Mouse (Mus musculus) mature B cell (primary cell): Measurements from ENCODE around the gene Wdfy1.

Experiments used
- in situ Hi-C: fragments of 300-500 bp; cut with MboI; formaldehyde crosslinking; loops from 2 replicates; pipeline ENCODE4 v1.14.3; 2019

Gene Wdfy1

DNA sequence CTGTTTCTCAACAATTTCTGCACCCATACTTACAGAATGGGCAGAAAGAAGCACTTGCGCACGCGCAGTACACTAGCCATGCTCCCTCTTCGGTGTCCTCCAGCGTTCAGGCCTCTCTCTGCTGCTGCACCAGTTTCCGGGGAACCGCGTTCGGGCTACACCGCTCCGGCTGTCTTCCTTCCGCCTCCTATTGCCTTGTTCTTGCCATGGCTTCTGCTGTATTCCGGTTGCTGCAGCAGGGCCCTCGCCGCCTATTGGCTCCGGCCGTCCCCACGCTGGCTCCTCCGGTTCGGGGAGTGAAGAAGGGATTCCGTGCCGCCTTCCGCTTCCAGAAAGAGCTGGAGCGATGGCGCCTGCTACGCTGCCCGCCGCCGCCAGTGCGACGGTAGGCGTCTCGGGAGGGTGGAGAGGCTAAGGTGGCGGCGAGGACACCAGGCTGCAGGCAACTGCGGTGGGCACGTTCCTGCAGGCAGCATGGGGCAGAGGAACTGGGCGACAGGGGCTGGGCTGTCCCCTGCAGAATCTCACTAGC, at the start of gene Wdfy1, which contains the start of gene Mrpl44:
Gene Wdfy1, minus strand, starts transcription at position 217 of the 532 bp plus-strand sequence.
Gene Mrpl44, plus strand, starts transcription at position 92 of the 532 bp plus-strand sequence.
- in situ Hi-C loops = no loop called here

DNA sequence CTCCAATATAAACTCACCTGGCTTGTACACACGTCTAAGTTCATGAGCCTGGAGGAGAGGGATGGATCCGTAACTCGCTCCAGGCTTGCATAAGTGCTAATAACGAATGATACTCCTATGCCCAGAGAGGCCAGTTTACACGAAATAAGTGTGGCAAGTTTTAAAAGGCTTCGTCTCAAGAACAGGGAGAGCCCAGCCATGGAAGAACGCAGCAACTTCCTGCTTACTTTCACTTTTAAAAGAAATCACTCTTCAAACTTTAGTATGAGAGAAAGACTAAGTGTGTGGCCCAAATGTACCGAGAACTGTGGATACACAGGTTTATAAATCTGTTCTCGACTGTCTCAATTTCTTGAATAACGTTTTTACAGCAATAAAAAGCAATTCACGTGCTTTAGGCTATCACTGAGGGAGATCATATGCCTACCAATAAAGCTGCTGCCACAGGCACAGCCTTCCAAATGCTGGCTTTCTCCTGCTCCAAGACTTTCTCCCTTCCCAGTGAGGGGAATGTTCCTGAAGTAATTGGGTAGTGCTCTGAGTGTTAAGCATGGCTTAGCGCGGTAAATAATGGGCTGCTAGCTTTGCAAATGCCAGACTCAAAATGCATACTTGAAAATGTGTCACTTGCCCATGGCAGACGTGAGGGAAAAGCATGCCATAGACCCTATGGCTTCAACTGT, 48.1 kb upstream of the Wdfy1 start:
- in situ Hi-C loops = no loop called here

DNA sequence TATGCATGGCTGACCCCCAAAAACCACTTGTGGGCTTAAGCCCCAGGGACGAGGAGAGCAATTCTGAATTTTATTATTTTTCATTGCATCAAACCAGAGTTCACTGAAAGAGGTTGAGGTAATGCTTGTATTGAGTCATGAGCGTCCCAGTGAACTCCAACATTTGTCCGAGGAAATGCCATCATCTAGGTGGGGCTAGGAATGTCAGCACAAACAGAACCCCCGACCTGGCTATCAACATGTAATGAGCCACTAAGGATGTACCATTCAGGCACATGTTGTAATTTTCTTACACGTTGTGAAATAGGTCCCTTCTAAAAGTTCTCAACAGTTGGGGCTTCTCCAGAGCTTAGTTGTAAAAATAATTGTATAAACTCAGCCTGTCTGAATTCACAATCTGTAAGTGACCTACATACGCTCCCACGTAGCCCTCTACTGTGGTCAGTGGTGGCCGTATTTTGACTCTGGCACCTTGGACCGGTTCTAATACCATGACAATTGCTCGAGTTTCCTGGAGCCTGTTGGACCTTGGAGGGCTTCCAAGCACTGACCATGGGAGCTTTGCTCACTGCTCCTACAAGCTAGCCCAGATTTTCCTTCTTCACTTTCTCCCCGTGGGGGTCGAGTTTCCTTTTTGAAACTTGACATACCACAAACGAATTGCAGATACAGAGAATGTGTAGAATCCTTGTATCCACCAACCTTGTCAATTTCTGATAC, 47.0 kb upstream of the Wdfy1 start:
- in situ Hi-C loops = no loop called here

DNA sequence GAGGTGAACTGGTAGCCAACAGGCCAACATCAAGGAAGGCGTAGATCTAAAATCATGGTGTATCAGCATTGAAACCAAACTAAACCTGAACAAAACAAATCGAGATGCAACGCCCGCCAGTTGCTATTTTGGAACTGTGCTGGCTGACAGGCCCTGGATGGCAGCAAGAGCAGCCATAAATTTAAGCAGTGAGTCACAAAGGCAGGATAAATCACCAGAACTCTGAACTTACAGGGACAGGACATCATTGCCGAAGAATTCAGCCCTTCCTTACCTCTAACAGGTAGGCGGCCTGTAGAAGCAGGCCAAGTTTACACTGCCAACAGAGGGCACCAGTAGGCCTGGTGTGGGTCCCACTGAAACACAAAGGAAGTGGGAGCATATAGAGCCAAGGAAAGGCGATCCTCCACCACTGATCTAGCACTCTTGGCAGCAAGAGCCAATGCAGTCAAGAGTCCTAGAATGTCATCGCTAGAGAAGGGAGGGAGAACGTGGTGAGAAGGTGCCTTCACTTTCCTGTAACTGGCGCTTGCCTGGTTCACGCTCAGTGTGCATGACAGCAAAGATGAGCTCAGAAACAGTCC, 43.4 kb upstream of the Wdfy1 start:
- in situ Hi-C loops = no loop called here

DNA sequence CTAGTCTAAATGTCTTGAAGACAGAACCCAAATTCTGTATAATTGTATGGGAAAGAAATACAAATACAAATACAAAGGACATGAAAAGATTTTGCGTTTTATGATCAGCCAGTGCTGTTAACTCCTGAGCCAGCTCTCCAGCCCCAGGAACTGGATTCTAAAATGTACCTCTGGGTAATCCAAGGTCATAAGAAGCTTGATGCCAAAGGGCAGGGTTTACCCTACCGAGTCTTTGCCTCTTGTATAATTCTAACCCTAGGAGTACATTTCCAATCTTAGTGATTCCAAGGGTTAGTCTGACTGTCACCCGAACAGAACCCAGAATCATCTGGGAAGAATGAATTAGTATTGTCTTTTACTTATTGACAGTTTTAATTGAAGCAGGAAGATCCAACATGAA, 39.5 kb upstream of the Wdfy1 start:
- in situ Hi-C loops = no loop called here

DNA sequence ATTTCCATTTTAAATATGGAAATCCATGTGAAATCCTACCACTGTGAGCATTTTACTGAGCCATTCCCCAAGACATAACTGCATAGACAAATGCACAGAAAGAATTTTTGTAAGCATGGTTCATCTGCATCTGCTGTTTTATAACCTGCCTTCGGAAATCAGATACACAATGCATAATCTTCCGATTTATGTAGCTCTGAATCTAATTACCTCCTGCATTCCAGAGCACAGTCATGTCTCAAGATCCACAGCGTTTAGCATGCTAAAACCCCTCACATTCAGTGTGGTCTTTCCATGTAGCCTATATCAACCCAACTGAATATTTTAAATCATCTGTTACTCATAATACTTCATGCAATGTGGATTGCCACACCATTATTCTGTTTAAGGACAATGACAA, 33.5 kb upstream of the Wdfy1 start:
- in situ Hi-C loops = no loop called here

DNA sequence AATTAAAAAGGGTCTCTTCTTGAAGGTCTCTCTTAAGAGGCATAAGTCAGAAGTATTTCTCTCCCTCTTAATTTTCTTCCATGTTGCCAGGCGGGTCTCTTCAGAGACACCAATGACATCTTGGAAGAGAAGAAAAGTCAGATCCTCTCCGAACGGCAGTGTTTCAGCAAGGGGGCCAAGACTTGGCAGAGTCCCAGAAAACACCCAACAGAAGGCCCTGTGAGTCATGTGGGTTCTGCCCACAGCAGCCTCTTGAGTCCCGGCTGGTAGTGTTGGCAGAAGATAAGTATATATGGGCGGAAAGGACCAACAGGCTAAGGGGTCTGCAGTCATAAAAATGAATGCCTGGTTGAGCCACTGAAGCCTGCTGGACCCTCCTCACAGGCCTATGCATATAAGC, 30.9 kb upstream of the Wdfy1 start:
- in situ Hi-C loops = no loop called here

DNA sequence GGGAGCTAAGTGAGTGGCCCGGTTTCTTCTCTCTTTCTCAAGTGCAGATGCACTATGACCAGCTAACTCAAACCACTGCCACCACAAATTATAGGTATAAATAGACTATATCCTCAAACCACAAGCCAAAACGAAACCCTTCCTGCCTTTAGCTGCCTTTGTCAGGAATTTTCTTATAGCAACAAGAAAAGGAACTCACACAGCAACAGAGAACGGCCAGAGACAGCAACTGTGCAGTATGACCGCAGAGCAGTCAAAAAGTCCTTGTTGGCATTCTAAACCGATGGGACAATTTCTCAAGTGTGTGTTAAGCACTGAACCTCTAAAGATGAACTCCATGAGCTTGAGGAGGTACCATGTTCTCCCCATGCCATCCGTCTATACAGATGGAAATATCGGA, 27.7 kb upstream of the Wdfy1 start:
- in situ Hi-C loops = no loop called here

DNA sequence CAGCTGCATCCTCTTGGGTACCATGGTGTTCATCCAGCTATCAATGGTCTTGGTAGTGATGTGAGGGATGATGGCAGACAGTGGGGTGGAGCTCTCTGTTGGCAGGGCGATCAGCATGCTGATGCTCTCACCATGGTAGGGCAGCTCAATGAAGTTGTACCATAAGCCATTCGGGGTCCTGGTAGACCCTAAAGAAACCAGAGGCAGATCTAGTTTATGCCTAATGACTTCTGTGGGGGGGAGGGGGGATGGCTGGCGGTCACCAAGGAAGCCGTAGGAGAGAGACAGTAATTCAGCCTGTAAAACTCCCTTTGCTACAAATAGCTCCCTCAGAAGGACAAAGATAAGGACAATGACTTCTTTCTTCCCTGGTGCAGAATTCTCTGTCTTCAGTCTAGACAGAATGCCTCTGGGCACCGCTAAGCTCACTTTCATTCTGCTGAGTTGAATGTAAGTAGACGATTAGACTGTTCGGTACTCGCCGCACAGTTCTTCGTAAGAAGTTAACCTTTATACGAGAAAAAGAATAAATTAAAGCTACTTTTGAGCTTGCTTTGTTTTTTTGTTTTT, 27.0 kb upstream of the Wdfy1 start:
- in situ Hi-C loops = no loop called here

DNA sequence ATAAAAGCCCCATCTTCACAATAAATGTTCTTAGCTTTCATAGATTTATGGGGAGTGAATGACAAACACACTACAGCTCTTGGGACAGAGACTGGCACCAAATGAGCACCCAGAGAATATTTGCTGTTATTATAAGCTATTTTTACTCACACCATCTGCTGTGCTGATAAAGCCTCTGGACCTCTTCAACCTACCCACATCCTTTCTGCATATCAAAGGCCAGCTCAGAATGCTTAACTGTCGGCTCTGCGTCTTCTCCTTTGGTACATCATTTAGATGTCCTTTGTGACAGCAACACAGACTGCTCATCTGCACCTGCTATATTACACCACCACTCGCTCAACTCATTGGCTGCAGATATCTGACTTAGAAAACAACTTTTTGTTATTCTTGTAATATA, 21.1 kb upstream of the Wdfy1 start:
- in situ Hi-C loops = no loop called here

DNA sequence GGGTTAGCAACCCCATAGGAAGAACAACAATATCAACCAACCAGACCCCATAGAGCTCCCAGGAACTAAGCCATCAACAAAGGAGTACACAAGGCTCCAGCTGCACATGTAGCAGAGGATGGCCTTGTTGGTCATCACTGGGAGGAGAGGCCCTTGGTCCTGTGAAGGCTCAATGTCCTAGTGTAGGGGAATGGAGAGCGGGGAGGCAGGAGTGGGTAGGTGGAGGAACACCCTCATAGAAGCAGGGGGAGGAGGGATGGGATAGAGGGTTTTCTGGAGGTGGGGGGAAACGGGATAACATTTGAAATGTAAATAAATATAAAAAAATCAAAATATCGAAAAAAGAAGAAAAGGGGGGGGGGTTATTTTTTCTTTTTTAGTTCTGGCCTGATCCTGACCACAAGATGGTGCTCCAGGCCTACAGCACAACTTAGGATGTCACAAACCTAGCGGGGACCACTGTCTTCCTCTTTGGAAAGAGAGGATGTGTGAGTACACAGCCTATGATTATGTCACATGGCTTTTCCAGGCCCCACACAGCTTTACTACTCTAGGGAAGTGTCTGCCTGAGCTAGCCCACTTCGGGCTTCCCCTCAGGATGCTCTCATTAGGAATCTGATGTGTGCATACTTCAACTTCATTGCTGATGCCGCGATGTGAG, 10.5 kb upstream of the Wdfy1 start:
- in situ Hi-C loops = no loop called here

DNA sequence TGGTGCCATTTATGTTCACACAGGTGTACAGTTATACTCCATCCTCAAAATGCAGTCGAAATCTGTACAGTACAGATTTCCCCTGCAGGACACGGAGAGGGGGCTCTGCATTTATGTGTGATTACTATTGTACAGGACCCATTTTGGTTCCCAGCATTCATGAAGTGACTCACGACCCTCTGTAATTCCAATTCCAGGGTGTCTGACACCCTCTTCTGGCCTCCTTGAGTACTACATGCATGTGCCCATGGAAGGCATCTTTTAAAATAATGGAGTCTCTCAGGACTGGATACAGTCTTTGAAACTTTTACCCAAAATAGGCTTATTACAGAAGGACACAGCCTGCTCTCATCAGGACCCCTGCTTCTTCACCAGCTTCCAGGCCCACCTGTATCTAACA, 6.5 kb upstream of the Wdfy1 start:
- in situ Hi-C loops = no loop called here

DNA sequence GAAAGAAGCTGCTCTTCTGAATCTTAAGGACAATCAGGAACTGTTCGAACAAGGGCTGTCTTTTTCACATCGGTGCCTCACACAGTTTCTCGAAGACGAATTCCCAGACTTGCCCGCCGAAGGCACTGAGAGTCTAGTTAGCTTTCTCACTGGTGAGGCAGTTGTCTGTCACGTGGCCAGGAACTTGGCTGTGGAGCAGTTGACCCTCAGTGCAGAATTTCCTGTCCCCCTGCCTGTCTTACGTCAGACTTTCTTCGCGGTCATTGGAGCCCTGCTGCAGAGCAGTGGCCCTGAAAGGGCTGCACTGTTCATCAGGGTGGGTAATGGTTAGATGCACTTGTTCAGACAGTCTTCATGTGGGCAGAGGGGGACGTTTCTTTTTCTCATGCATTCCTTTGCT, 2.1 kb upstream of the Wdfy1 start:
- in situ Hi-C loops = no loop called here

DNA sequence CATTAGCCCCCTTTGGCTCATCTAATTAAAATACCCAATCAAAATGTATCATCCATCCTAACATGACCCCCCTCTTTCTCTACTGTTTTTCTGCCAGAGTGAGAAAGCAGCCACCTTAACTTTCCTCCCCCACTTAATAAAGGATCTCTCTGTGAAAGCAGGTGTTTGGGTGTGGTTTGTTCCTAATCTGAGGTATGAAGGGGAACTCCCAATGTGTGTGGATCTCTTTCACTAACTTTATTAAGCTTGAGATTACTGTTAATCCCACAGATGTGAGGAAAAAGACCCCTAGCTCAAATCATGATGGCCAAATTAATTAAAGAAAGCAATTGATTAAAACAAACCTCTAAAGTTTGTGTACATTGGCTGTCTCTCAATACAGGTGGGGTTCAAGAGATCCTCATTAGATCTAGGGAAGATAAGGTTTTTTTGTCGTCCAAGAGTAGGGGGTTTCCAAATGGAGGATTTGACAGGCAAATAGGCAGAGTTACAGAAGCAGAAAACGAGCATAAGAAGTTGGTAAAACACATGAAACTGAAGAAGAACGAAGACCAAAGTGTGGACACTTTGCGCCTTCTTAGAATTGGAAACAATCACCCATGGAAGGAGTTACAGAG, 1.7 kb downstream of the Wdfy1 start:
- in situ Hi-C loops = no loop called here

DNA sequence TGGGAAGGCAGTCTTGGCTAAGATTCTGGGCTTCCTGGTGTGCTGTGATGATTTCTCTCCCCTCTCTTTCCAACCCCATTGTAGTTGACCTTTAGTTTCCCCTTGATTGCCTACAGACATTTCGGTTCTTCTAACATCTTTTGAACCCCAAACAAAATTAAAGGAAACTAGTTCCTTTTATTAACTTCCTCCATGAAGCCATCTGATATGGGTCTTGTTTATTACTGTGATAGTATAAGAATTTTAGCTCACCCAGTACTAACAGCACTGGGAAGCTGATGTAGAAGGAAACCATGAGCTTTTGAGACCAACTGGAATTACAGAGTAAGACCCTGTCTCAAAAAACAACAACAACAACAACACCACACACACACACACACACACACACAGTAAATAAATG, 7.7 kb downstream of the Wdfy1 start:
- in situ Hi-C loops = no loop called here

DNA sequence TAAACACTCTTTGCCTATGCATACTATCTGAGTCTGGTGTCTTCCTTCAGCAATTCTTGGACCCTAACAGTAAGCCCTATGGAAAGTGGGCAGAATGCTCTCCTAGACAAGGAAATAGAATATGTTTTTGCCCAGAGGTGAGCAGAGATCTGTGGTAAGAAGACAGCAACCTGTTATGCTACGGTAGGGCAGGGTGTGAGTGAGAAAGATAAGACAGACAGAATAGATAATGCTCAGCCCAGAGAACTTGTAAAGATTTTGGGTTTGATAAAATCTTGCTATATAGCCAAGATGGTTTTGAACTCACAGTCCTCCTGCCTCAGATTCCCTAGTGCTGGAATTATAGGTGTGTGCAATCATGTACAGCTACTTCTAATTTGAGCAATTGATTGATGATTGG, 11.5 kb downstream of the Wdfy1 start:
- in situ Hi-C loops = no loop called here

DNA sequence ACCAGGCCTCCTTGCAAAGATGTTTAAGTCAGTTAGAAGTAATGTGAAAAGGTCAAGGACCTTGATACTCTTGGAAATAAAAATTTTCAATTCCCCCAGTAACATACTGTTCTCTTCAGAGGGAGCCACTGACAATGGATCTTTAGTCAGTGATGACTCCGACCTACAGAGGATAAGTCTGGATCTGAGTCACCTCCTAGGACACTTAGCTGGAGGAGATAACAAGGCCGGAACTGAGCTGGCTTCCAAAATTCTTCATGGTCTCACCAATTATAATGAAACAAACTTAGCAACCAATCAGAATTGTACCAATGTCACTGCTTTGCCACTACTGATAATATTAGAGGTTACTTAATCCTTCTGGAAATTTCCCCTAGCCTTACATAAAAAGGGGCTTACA, 11.9 kb downstream of the Wdfy1 start:
- in situ Hi-C loops = no loop called here

DNA sequence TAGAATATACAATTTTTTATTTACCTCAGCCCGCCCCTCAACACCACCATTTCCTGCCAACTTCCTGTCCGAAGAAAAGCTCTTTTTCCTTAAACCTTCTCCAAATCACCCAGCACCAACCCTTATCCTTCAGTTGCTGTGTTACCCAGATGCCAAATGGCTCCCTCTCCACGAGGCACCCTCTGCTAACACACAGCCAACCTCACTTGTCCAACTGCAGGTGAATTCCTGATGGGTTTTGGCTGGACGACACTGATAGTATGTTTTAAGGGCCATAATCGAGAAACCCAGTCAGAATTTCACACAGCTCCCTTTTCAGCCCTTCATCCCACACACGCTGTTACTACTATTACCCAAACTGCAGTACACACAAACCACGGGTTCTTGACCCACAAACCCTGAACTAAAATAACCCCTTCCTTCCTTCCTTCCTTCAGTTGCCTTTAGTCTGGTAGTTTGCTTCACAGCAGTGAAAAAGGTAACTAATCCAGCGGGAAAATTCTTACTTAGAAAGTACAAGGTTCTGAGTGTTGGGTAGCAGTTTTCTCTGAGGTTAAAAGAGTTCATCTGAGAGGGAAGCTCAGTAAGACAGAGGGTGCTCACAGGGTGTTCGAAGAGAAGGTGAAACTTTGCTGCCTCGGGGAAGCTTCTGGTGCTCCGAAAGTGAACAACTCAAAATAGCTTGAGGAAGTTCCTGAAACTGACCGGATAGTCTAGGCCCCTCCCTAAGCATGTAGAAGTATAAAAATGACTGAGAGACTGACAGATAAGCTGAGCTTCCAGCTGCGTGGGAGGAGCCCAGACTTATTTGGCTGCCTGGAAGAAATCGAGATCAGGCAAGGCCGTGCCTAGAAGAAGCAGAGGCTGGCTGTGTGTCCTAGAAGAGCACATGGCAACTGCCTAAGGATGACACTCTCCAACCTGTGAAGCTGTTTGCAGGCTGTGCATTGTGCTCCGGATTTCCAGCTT, 13.4 kb downstream of the Wdfy1 start:
- in situ Hi-C loops = no loop called here

DNA sequence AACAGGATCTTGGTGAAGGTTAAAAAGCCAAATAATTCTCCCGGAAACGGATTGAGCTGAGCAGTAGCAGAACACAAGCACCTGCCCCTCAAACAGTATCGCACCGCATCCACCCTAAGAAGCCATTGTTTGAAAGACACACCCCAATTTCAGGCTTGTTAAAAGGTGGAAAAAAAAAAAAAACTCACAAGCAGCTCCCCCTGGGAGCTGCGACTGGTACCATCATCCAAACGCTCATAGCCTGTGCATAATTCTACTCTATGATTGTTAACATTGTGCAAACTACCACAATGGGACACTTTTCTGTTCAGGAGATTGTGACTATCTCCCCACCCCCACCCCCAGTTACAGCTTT, 14.0 kb downstream of the Wdfy1 start:
- in situ Hi-C loops = no loop called here

DNA sequence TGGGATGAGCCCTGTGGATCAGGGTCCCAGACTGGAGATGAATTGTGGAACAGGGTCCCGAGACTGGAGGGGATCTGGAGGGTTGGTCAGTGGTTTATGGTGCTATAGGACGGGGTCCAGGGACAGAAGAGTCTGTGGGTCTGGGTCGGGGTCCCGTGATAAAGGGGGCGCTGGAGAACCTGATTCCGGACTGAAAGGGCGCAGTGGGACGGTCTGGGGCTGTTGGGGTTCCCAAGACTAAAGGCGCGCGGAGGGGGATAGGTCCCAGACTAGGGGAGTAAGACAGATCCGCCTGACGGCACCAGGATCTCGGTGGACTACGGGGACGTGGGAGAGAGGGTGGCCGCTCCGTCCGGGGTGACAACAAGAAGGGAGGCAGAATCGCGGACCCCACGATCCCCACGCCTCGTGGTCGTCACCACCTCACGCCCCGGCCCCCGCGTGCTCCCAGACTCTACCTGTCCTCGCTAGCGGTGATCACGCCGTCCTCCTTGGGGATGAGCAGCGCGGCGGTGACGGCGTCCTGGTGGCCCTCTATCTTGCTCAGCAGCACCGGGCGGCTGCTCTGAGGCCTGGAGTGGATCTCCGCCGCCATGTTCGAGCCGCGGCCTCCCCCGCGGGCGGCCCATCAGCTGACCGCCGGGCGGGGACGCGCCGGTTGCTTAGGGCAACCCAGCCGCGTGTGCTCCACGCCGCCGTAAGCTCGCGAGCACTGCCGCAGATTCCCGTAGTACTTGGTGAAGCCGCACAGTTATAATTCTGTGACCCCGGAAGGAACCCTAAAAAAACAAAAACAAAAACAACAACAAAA, 14.6 kb downstream of the Wdfy1 start:
- in situ Hi-C loops = no loop called here
